ENCODE assay signal across 8 mouse cellular contexts in genomic region chrX:151803777-151804101, GRCm38 (mm10). TPM values are rescaled to one million over a fixed set of nuclear protein-coding genes. Genes with fewer than 3 reads are reported as not detected.
DNase-seq lines count a peak whose midpoint lies in the region; ATAC-seq and TF ChIP-seq lines count a peak whose summit lies in the region.

No protein-coding gene starts in this region.

- H3K79me2 ChIP-seq in C2C12 (ENCODE audit: control insufficient read depth, insufficient read depth), result peaks cover 69% of the 10 kb centered on the region

- H3K4me2 ChIP-seq in embryonic facial prominence, embryonic 15.5 days (replicated peaks), result peak overlapping the region; percentile 54
- peak overlapping the region; percentile 62 for H3K4me2 ChIP-seq in kidney, embryonic 14.5 days (replicated peaks; ENCODE audit: low read depth, low read length)
- peak overlapping the region; percentile 63 for H3K4me2 ChIP-seq in liver, embryonic 16.5 days (ENCODE audit: low read depth, low read length)
- peak overlapping the region; percentile 67 for H3K4me2 ChIP-seq in neural tube, embryonic 12.5 days (replicated peaks)

- H3K79me3 ChIP-seq in C2C12 (ENCODE audit: low read depth), result peaks cover 53% of the 10 kb centered on the region

- DNase-seq in NIH3T3 (ENCODE audit: low read depth), result peak; percentile 66
- peak; percentile 82 for DNase-seq in heart, embryonic 10.5 days (ENCODE audit: low spot score)
- peak; percentile 24 to 66 for DNase-seq in urinary bladder, postnatal 4 days (ENCODE audit: low spot score in 2 of 2)

- H3ac ChIP-seq in C2C12 (ENCODE audit: control insufficient read depth, insufficient read length, low read depth), result peak overlapping the region; percentile 73

- peaks cover 14% of the 10 kb centered on the region for H3K36me3 ChIP-seq in C2C12 (ENCODE audit: control insufficient read depth, insufficient read depth)
- H3K36me3 ChIP-seq in embryonic facial prominence, embryonic 15.5 days, result no peaks in the 10 kb centered on the region
- H3K36me3 ChIP-seq in heart, embryonic 10.5 days, result no peaks in the 10 kb centered on the region
- no peaks in the 10 kb centered on the region; the same call in 1 of the 2 replicates for H3K36me3 ChIP-seq in kidney, embryonic 14.5 days (ENCODE audit: control insufficient read depth, insufficient read depth, low read length)
- H3K36me3 ChIP-seq in liver, embryonic 16.5 days (ENCODE audit: control insufficient read depth, insufficient read depth), result no peaks in the 10 kb centered on the region
- no peaks in the 10 kb centered on the region for H3K36me3 ChIP-seq in neural tube, embryonic 12.5 days

- TF ChIP-seq CTCF in C2C12 (IDR thresholded peaks at IDR 0.05; ENCODE audit: control insufficient read depth, insufficient read depth, insufficient read length), result no peak

- peak overlapping the region; percentile 55 for H3K4me3 ChIP-seq in C2C12 (ENCODE audit: insufficient read depth, poor library complexity, severe bottlenecking)
- peak overlapping the region; percentile 57 for H3K4me3 ChIP-seq in embryonic facial prominence, embryonic 15.5 days (replicated peaks)
- H3K4me3 ChIP-seq in heart, embryonic 10.5 days, result peak overlapping the region; percentile 66
- H3K4me3 ChIP-seq in kidney, embryonic 14.5 days (ENCODE audit: low read length), result peak overlapping the region; percentile 52
- H3K4me3 ChIP-seq in liver, embryonic 16.5 days (ENCODE audit: low read depth, low read length), result peak overlapping the region; percentile 74
- peak overlapping the region; percentile 50 for H3K4me3 ChIP-seq in neural tube, embryonic 12.5 days

- H3K9ac ChIP-seq in embryonic facial prominence, embryonic 15.5 days, result peak overlapping the region; percentile 48
- peak overlapping the region; percentile 71 for H3K9ac ChIP-seq in kidney, embryonic 14.5 days (ENCODE audit: low read depth, low read length)
- peak overlapping the region; percentile 80 for H3K9ac ChIP-seq in liver, embryonic 16.5 days (ENCODE audit: low read depth, low read length)
- H3K9ac ChIP-seq in neural tube, embryonic 12.5 days, result peak overlapping the region; percentile 64

- no peaks in the 10 kb centered on the region for H3K4me1 ChIP-seq in embryonic facial prominence, embryonic 15.5 days
- H3K4me1 ChIP-seq in heart, embryonic 10.5 days, result no peaks in the 10 kb centered on the region
- no peaks in the 10 kb centered on the region for H3K4me1 ChIP-seq in kidney, embryonic 14.5 days (ENCODE audit: control insufficient read depth, insufficient read depth, low read length)
- H3K4me1 ChIP-seq in liver, embryonic 16.5 days (ENCODE audit: control insufficient read depth, low read depth, low read length), result peaks cover 2% of the 10 kb centered on the region
- no peaks in the 10 kb centered on the region for H3K4me1 ChIP-seq in neural tube, embryonic 12.5 days

- no peaks in the 10 kb centered on the region for H3K9me3 ChIP-seq in embryonic facial prominence, embryonic 15.5 days (replicated peaks)
- no peaks in the 10 kb centered on the region for H3K9me3 ChIP-seq in heart, embryonic 10.5 days
- H3K9me3 ChIP-seq in kidney, embryonic 14.5 days (ENCODE audit: control insufficient read depth, low read length), result no peaks in the 10 kb centered on the region
- H3K9me3 ChIP-seq in liver, embryonic 16.5 days (replicated peaks; ENCODE audit: control insufficient read depth, low read length), result no peaks in the 10 kb centered on the region
- H3K9me3 ChIP-seq in neural tube, embryonic 12.5 days, result no peaks in the 10 kb centered on the region

- H3K27me3 ChIP-seq in C2C12 (ENCODE audit: control insufficient read depth, insufficient read depth, insufficient read length), result no peaks in the 10 kb centered on the region
- no peaks in the 10 kb centered on the region for H3K27me3 ChIP-seq in embryonic facial prominence, embryonic 15.5 days
- peaks cover 6% of the 10 kb centered on the region; the same call in 1 of the 2 replicates for H3K27me3 ChIP-seq in heart, embryonic 10.5 days (ENCODE audit: insufficient read depth, poor library complexity, severe bottlenecking)
- no peaks in the 10 kb centered on the region for H3K27me3 ChIP-seq in kidney, embryonic 14.5 days (ENCODE audit: control insufficient read depth, insufficient read depth, low read length)
- H3K27me3 ChIP-seq in liver, embryonic 16.5 days (ENCODE audit: control insufficient read depth, insufficient read depth, low read depth, low read length), result no peaks in the 10 kb centered on the region
- no peaks in the 10 kb centered on the region for H3K27me3 ChIP-seq in neural tube, embryonic 12.5 days (replicated peaks)

- 23% methylated on average over 20 of the region's 20 CpGs for WGBS in embryonic facial prominence, embryonic 15.5 days
- 13% methylated on average over 20 of the region's 20 CpGs for WGBS in heart, embryonic 10.5 days
- WGBS in kidney, embryonic 14.5 days, result 34% methylated on average over 20 of the region's 20 CpGs
- 21% methylated on average over 20 of the region's 20 CpGs for WGBS in liver, embryonic 16.5 days (ENCODE audit: insufficient replicate concordance)
- 17% methylated on average over 20 of the region's 20 CpGs for whole genome bisulfite sequencing in neural tube, embryonic 12.5 days

- peak; percentile 44; the same call in 1 of the 2 replicates for ATAC-seq in embryonic facial prominence, embryonic 15.5 days (ENCODE audit: insufficient number of reproducible peaks, low FRiP score, low TSS enrichment, low read depth)
- ATAC-seq in kidney, embryonic 14.5 days (ENCODE audit: low FRiP score, low TSS enrichment), result peak; percentile 42; the same call in 1 of the 2 replicates
- peak; percentile 43 for ATAC-seq in liver, embryonic 16.5 days (ENCODE audit: low read depth)
- ATAC-seq in neural tube, embryonic 12.5 days (ENCODE audit: low FRiP score, low read depth), result peak; percentile 58

- peak overlapping the region; percentile 94 for H3K27ac ChIP-seq in embryonic facial prominence, embryonic 15.5 days (replicated peaks)
- peak overlapping the region; percentile 86 for H3K27ac ChIP-seq in heart, embryonic 10.5 days
- H3K27ac ChIP-seq in kidney, embryonic 14.5 days (ENCODE audit: low read depth, low read length), result peak overlapping the region; percentile 89
- H3K27ac ChIP-seq in liver, embryonic 16.5 days (ENCODE audit: low read length), result peak overlapping the region; percentile 92
- 0 out of 2 replicates have a peak overlapping the region, but pooled peaks have one; percentile 86 for H3K27ac ChIP-seq in neural tube, embryonic 12.5 days

TF ChIP-seq in C2C12, 6 proteins besides CTCF, POLR2A, EP300 and RAD21:
- TF ChIP-seq USF1 (IDR thresholded peaks at IDR 0.05; ENCODE audit: low read depth) (no peak), MAX (IDR thresholded peaks at IDR 0.05) (no peak), CEBPB (IDR thresholded peaks at IDR 0.05; ENCODE audit: low read depth) (no peak), MYOG (IDR thresholded peaks at IDR 0.05; ENCODE audit: control insufficient read depth, extremely low read depth, insufficient read length) (no peak), FOSL1 (IDR thresholded peaks at IDR 0.05; ENCODE audit: insufficient read depth, low read length, poor library complexity, severe bottlenecking) (no peak), MYOD1 (IDR thresholded peaks at IDR 0.05; ENCODE audit: control insufficient read depth, insufficient read length, low read depth) (no peak)

RNA-seq across cellular contexts. Expression of gene Huwe1, which starts 3.1 kb away (rescaled TPM):
- polyA plus RNA-seq in C2C12 (2012; fragmentation: generic; extraction: Trizol), result 40.8 TPM
- 35.6 and 45.4 TPM in 2 replicates for polyA plus RNA-seq in embryonic facial prominence, embryonic 15.5 days (2015; fragmentation: Nextera tagmentation; extraction: Ambion mirVana)
- 42.6 and 53.0 TPM in 2 replicates for polyA plus RNA-seq in heart, embryonic 10.5 days (2016; fragmentation: Nextera tagmentation; extraction: Ambion mirVana)
- polyA plus RNA-seq in kidney, embryonic 14.5 days (2014; fragmentation: Nextera tagmentation; extraction: Ambion mirVana), result 85.8 and 96.4 TPM in 2 replicates
- polyA plus RNA-seq in liver, embryonic 16.5 days (2015; fragmentation: Nextera tagmentation; extraction: Ambion mirVana), result 11.5 and 13.3 TPM in 2 replicates
- polyA plus RNA-seq in neural tube, embryonic 12.5 days (2016; fragmentation: Nextera tagmentation; extraction: Ambion mirVana), result 64.2 and 74.3 TPM in 2 replicates

Comparison
In these comparisons a context has a peak if more than half of its experiments do, and no peak if none do; other contexts are left out.
1. Peak in every context shown above with its lines: DNase-seq, ATAC-seq, H3K4me3 ChIP-seq and H3K27ac ChIP-seq.